Comparison of ENCODE assay signal across 8 mouse cellular contexts in genomic region chr10:121351692-121352290, GRCm38 (mm10). TPM values are rescaled to one million over a fixed set of nuclear protein-coding genes. Genes with fewer than 3 reads are reported as not detected.
A peak's percentile ranks its signal among the peaks of the same experiment; 100 is the strongest.
DNase-seq lines count a peak whose midpoint lies in the region; ATAC-seq lines count a peak whose summit lies in the region.

No protein-coding gene starts in this region.

- peaks cover 29% of the 10 kb centered on the region for H3K27me3 ChIP-seq in lung, embryonic 15.5 days
- H3K27me3 ChIP-seq in forebrain, embryonic 15.5 days, result peaks cover 31% of the 10 kb centered on the region
- H3K27me3 ChIP-seq in limb, embryonic 11.5 days (ENCODE audit: control insufficient read depth, insufficient read depth, low read length), result peaks cover 21% of the 10 kb centered on the region
- peaks cover 49% of the 10 kb centered on the region for H3K27me3 ChIP-seq in neural tube, embryonic 13.5 days

- peak overlapping the region; percentile 60 for H3K4me3 ChIP-seq in lung, embryonic 15.5 days
- H3K4me3 ChIP-seq in forebrain, embryonic 15.5 days, result peak overlapping the region; percentile 48; the same call in 1 of the 2 replicates
- H3K4me3 ChIP-seq in limb, embryonic 11.5 days (ENCODE audit: low read depth, low read length), result no peak overlapping the region
- peak overlapping the region; percentile 49 for H3K4me3 ChIP-seq in neural tube, embryonic 13.5 days

- no peaks in the 10 kb centered on the region for H3K36me3 ChIP-seq in lung, embryonic 15.5 days
- no peaks in the 10 kb centered on the region for H3K36me3 ChIP-seq in forebrain, embryonic 15.5 days
- no peaks in the 10 kb centered on the region for H3K36me3 ChIP-seq in limb, embryonic 11.5 days (ENCODE audit: control insufficient read depth, insufficient read depth, low read length)
- H3K36me3 ChIP-seq in neural tube, embryonic 13.5 days, result no peaks in the 10 kb centered on the region

- H3K27ac ChIP-seq in lung, embryonic 15.5 days, result peak overlapping the region; percentile 78; the same call in 1 of the 2 replicates
- H3K27ac ChIP-seq in forebrain, embryonic 15.5 days (replicated peaks), result no peak overlapping the region
- H3K27ac ChIP-seq in limb, embryonic 11.5 days (replicated peaks; ENCODE audit: low read depth, low read length), result no peak overlapping the region
- no peak overlapping the region for H3K27ac ChIP-seq in neural tube, embryonic 13.5 days (replicated peaks)

- peak overlapping the region; percentile 46; the same call in 1 of the 2 replicates for H3K9ac ChIP-seq in lung, embryonic 15.5 days
- H3K9ac ChIP-seq in forebrain, embryonic 15.5 days (replicated peaks), result no peak overlapping the region
- H3K9ac ChIP-seq in limb, embryonic 11.5 days (ENCODE audit: low read length), result no peak overlapping the region
- H3K9ac ChIP-seq in neural tube, embryonic 13.5 days, result no peak overlapping the region

- ATAC-seq in lung, embryonic 15.5 days (ENCODE audit: borderline replicate concordance, extremely low read depth, low FRiP score, low TSS enrichment), result no peak
- no peak for ATAC-seq in forebrain, embryonic 15.5 days (replicated peaks)
- ATAC-seq in limb, embryonic 11.5 days (ENCODE audit: insufficient number of reproducible peaks, low FRiP score, low TSS enrichment, low read depth), result no peak
- no peak for ATAC-seq in neural tube, embryonic 13.5 days (ENCODE audit: low read depth)

- WGBS in lung, embryonic 15.5 days, result 23% methylated on average over 15 of the region's 15 CpGs
- WGBS in forebrain, embryonic 15.5 days, result 37% methylated on average over 15 of the region's 15 CpGs
- WGBS in limb, embryonic 11.5 days, result 38% methylated on average over 15 of the region's 15 CpGs
- 42% methylated on average over 15 of the region's 15 CpGs for WGBS in neural tube, embryonic 13.5 days

- H3K4me2 ChIP-seq in lung, embryonic 15.5 days, result peak overlapping the region; percentile 95
- peak overlapping the region; percentile 93 for H3K4me2 ChIP-seq in forebrain, embryonic 15.5 days (replicated peaks)
- H3K4me2 ChIP-seq in limb, embryonic 11.5 days (ENCODE audit: low read depth, severe bottlenecking), result peak overlapping the region; percentile 81
- H3K4me2 ChIP-seq in neural tube, embryonic 13.5 days, result peak overlapping the region; percentile 88

- no peaks in the 10 kb centered on the region for H3K9me3 ChIP-seq in lung, embryonic 15.5 days
- no peaks in the 10 kb centered on the region for H3K9me3 ChIP-seq in forebrain, embryonic 15.5 days
- H3K9me3 ChIP-seq in limb, embryonic 11.5 days (ENCODE audit: control insufficient read depth, low read length), result no peaks in the 10 kb centered on the region
- H3K9me3 ChIP-seq in neural tube, embryonic 13.5 days, result peaks cover 4% of the 10 kb centered on the region; the same call in 1 of the 2 replicates

- peaks cover 21% of the 10 kb centered on the region for H3K4me1 ChIP-seq in lung, embryonic 15.5 days
- H3K4me1 ChIP-seq in forebrain, embryonic 15.5 days, result peaks cover 17% of the 10 kb centered on the region
- H3K4me1 ChIP-seq in limb, embryonic 11.5 days (ENCODE audit: control insufficient read depth, insufficient read depth, low read length), result peaks cover 7% of the 10 kb centered on the region
- H3K4me1 ChIP-seq in neural tube, embryonic 13.5 days (replicated peaks), result peaks cover 17% of the 10 kb centered on the region

- no peak for DNase-seq in lung, postnatal 25 days (ENCODE audit: low spot score)
- peak; percentile 36 for DNase-seq in limb, embryonic 11.5 days (ENCODE audit: low spot score)
- DNase-seq in gastrocnemius, postnatal 25 days, result no peak
- no peak for DNase-seq in frontal cortex, postnatal 25 days (ENCODE audit: low spot score in 2 of 2)
- no peak for DNase-seq in ovary, postnatal 36 days (ENCODE audit: low spot score)

RNA-seq across cellular contexts. Expression of gene Tbc1d30, which starts 0.7 kb away (rescaled TPM):
- polyA plus RNA-seq in lung, embryonic 15.5 days (2015; fragmentation: Nextera tagmentation; extraction: Ambion mirVana), result 2.8 and 3.5 TPM in 2 replicates
- 8.5 and 9.1 TPM in 2 replicates for polyA plus RNA-seq in forebrain, embryonic 15.5 days (2015; fragmentation: Nextera tagmentation; extraction: Ambion mirVana)
- polyA plus RNA-seq in limb, embryonic 11.5 days (2014; fragmentation: Nextera tagmentation; extraction: Ambion mirVana), result 0.45 and 0.95 TPM in 2 replicates
- 14.3 and 14.4 TPM in 2 replicates for polyA plus RNA-seq in neural tube, embryonic 13.5 days (2015; fragmentation: Nextera tagmentation; extraction: Ambion mirVana)
- under 1 TPM; 0.13 to 0.38 TPM for total RNA-seq in gastrocnemius, postnatal 25 days (2021)

RNA-seq across cellular contexts. Expression of gene Gns, which starts 13.1 kb away (rescaled TPM):
- 35.5 and 36.4 TPM in 2 replicates for polyA plus RNA-seq in lung, embryonic 15.5 days (2015; fragmentation: Nextera tagmentation; extraction: Ambion mirVana)
- 30.3 and 34.7 TPM in 2 replicates for polyA plus RNA-seq in forebrain, embryonic 15.5 days (2015; fragmentation: Nextera tagmentation; extraction: Ambion mirVana)
- polyA plus RNA-seq in limb, embryonic 11.5 days (2014; fragmentation: Nextera tagmentation; extraction: Ambion mirVana), result 37.1 and 39.2 TPM in 2 replicates
- polyA plus RNA-seq in neural tube, embryonic 13.5 days (2015; fragmentation: Nextera tagmentation; extraction: Ambion mirVana), result 46.1 and 46.7 TPM in 2 replicates
- 10 to 100 TPM; 27.1 to 30.5 TPM for total RNA-seq in gastrocnemius, postnatal 25 days (2021)
